Mouse (Mus musculus) myocyte (in vitro differentiated cells): ENCODE results near the gene Gad1. TPM values are rescaled to one million over a fixed set of nuclear protein-coding genes. Genes with fewer than 3 reads are reported as not detected.

Experiments
- H3K27me3 ChIP-seq: one replicate; pipeline ENCODE4 v1.6.1; 2011; ENCODE audit not compliant: control insufficient read depth, insufficient read depth, insufficient read length
- H3K36me3 ChIP-seq: one replicate; pipeline ENCODE4 v1.6.1; 2011; ENCODE audit not compliant: control insufficient read depth, insufficient read depth
- H3K4me2 ChIP-seq: one replicate; pipeline ENCODE4 v1.6.1; 2011; ENCODE audit warnings: low read depth, control low read depth
- H3K4me3 ChIP-seq: one replicate; pipeline ENCODE4 v1.5.1; 2011; ENCODE audit warnings: mild to moderate bottlenecking, control low read depth, moderate library complexity
- H3K79me2 ChIP-seq: one replicate; pipeline ENCODE4 v1.6.1; 2011; ENCODE audit not compliant: control insufficient read depth, insufficient read depth
- H3ac ChIP-seq: one replicate; pipeline ENCODE4 v1.6.1; 2011; ENCODE audit not compliant: control insufficient read depth, insufficient read length
- CEBPB ChIP-seq: IDR thresholded peaks from 2 replicates; pipeline ENCODE4 v1.6.1; 2011; ENCODE audit warnings: mild to moderate bottlenecking, moderate library complexity; ENCODE audit not compliant: poor library complexity, insufficient read depth, severe bottlenecking
- E2F4 ChIP-seq: IDR thresholded peaks from one replicate; pipeline ENCODE4 v1.6.1; 2011; ENCODE audit warnings: mild to moderate bottlenecking, control low read depth, moderate library complexity; ENCODE audit not compliant: insufficient read depth
- MAX ChIP-seq: IDR thresholded peaks from one replicate; pipeline ENCODE4 v1.6.1; 2011; ENCODE audit warnings: low read depth, mild to moderate bottlenecking, control low read depth
- MYOD1 ChIP-seq, 3 experiments: IDR thresholded peaks; one replicate each; pipeline ENCODE4 v1.6.1; 2011; ENCODE audit warnings: control low read depth in 2 of 3, low read depth in 2 of 3, mild to moderate bottlenecking in 2 of 3, moderate library complexity in 1 of 3; ENCODE audit not compliant: insufficient read length in 2 of 3, control insufficient read depth in 1 of 3
- MYOG ChIP-seq, 3 experiments: IDR thresholded peaks; one replicate each; pipeline ENCODE4 v1.6.1; 2011; ENCODE audit warnings: control low read depth in 2 of 3, low read depth in 2 of 3, mild to moderate bottlenecking in 2 of 3; ENCODE audit not compliant: insufficient read length in 2 of 3, control insufficient read depth in 1 of 3, insufficient read depth in 1 of 3
- POLR2A ChIP-seq: IDR thresholded peaks from one replicate; pipeline ENCODE4 v1.6.1; 2011; ENCODE audit warnings: low read depth, mild to moderate bottlenecking, control low read depth, moderate library complexity; ENCODE audit not compliant: insufficient read length
- POLR2AphosphoS2 ChIP-seq: IDR thresholded peaks from one replicate; pipeline ENCODE4 v1.6.1; 2011; ENCODE audit warnings: low read depth, control low read depth; ENCODE audit not compliant: insufficient read length
- REST ChIP-seq: IDR thresholded peaks from one replicate; pipeline ENCODE4 v1.6.1; 2011; ENCODE audit warnings: mild to moderate bottlenecking, control low read depth, moderate library complexity; ENCODE audit not compliant: insufficient read depth, insufficient read length
- SRF ChIP-seq: IDR thresholded peaks from one replicate; pipeline ENCODE4 v1.6.1; 2011; ENCODE audit warnings: low read depth; ENCODE audit not compliant: control insufficient read depth, insufficient read length
- TCF12 ChIP-seq: IDR thresholded peaks from one replicate; pipeline ENCODE4 v1.6.1; 2011; ENCODE audit warnings: mild to moderate bottlenecking, control low read depth; ENCODE audit not compliant: poor library complexity, insufficient read depth, severe bottlenecking
- TCF3 ChIP-seq: IDR thresholded peaks from one replicate; pipeline ENCODE4 v1.6.1; 2011; ENCODE audit warnings: low read depth, control low read depth; ENCODE audit not compliant: insufficient read length
- USF1 ChIP-seq: IDR thresholded peaks from one replicate; pipeline ENCODE4 v1.6.1; 2011; ENCODE audit warnings: low read depth, mild to moderate bottlenecking, control low read depth, moderate library complexity
- polyA plus RNA-seq: library from polyadenylated mRNA; unstranded; fragments of >200 nt; fragmentation: generic; extraction: Trizol; gene quantifications from one replicate; pipeline ENCODE4 v1.2.1, GENCODE M21; 2012; ENCODE audit warnings: missing spikeins

Gad1 gene
- polyA plus RNA-seq, 1 experiment: not detected

- no peak for TF ChIP-seq CEBPB
- no peak for TF ChIP-seq POLR2A
- TF ChIP-seq POLR2AphosphoS2: no peak
- no peak for TF ChIP-seq SRF
- TF ChIP-seq MAX: no peak
- TF ChIP-seq REST: no peak
- no peak for TF ChIP-seq MYOD1 (IDR thresholded peaks at IDR 0.05; ENCODE audit: control insufficient read depth in 1 of 3, insufficient read length in 2 of 3, low read depth in 2 of 3)
- no peak for TF ChIP-seq TCF3
- no peak for TF ChIP-seq TCF12
- no peak for TF ChIP-seq MYOG (IDR thresholded peaks at IDR 0.05; ENCODE audit: control insufficient read depth in 1 of 3, insufficient read depth in 1 of 3, insufficient read length in 2 of 3, low read depth in 2 of 3)
- TF ChIP-seq E2F4: no peak
- no peak for TF ChIP-seq USF1
- Histone ChIP-seq H3ac (no peak overlapping the region), H3K4me3 (no peak overlapping the region), H3K79me2 (no peaks in the 10 kb centered on the region), H3K36me3 (no peaks in the 10 kb centered on the region), H3K27me3 (no peaks in the 10 kb centered on the region), H3K4me2 (no peak overlapping the region)
These were observed 39.6 kb downstream of the Gad1 start for GRCm38 (mm10) chr2:70592432-70592831.

GRCm38 (mm10) chr2:70593670-70594069 is 40.8 kb downstream of the Gad1 start:
- TF ChIP-seq USF1: no peak
- TF ChIP-seq MYOG (IDR thresholded peaks at IDR 0.05; ENCODE audit: control insufficient read depth in 1 of 3, insufficient read depth in 1 of 3, insufficient read length in 2 of 3, low read depth in 2 of 3): no peak
- no peak for TF ChIP-seq TCF12
- no peak for TF ChIP-seq CEBPB
- TF ChIP-seq SRF: no peak
- TF ChIP-seq E2F4: no peak
- no peak for TF ChIP-seq MAX
- no peak for TF ChIP-seq TCF3
- no peak for TF ChIP-seq REST
- TF ChIP-seq POLR2AphosphoS2: no peak
- TF ChIP-seq MYOD1 (IDR thresholded peaks at IDR 0.05; ENCODE audit: control insufficient read depth in 1 of 3, insufficient read length in 2 of 3, low read depth in 2 of 3): no peak
- TF ChIP-seq POLR2A: no peak
- H3K4me3 ChIP-seq: no peak overlapping the region
- no peak overlapping the region for H3ac ChIP-seq

GRCm38 (mm10) chr2:70595896-70596295 is 43.0 kb downstream of the Gad1 start:
- Histone ChIP-seq H3K36me3 (no peaks in the 10 kb centered on the region), H3K4me2 (no peak overlapping the region), H3K27me3 (peaks cover 6% of the 10 kb centered on the region)

More at GRCm38 (mm10) chr2:70593670-70594069, 40.8 kb downstream of the Gad1 start:
- Histone ChIP-seq H3K79me2 (no peaks in the 10 kb centered on the region), H3K36me3 (no peaks in the 10 kb centered on the region), H3K27me3 (peaks cover 6% of the 10 kb centered on the region), H3K4me2 (no peak overlapping the region)

GRCm38 (mm10) chr2:70609769-70610168 is 56.9 kb downstream of the Gad1 start:
- no peak overlapping the region for H3ac ChIP-seq
- no peaks in the 10 kb centered on the region for H3K36me3 ChIP-seq
- TF ChIP-seq SRF (no peak), MYOG (IDR thresholded peaks at IDR 0.05; ENCODE audit: control insufficient read depth in 1 of 3, insufficient read depth in 1 of 3, insufficient read length in 2 of 3, low read depth in 2 of 3) (no peak), POLR2AphosphoS2 (no peak), CEBPB (no peak), MAX (no peak), POLR2A (no peak), USF1 (no peak), TCF3 (no peak), REST (no peak), TCF12 (no peak)
- no peaks in the 10 kb centered on the region for H3K27me3 ChIP-seq
- no peak overlapping the region for H3K4me2 ChIP-seq
- no peaks in the 10 kb centered on the region for H3K79me2 ChIP-seq
- H3K4me3 ChIP-seq: no peak overlapping the region

More at GRCm38 (mm10) chr2:70595896-70596295, 43.0 kb downstream of the Gad1 start:
- TF ChIP-seq POLR2A (no peak), USF1 (no peak), E2F4 (no peak), MAX (no peak), MYOG (IDR thresholded peaks at IDR 0.05; ENCODE audit: control insufficient read depth in 1 of 3, insufficient read depth in 1 of 3, insufficient read length in 2 of 3, low read depth in 2 of 3) (no peak), REST (no peak), TCF12 (no peak), POLR2AphosphoS2 (no peak), SRF (no peak), TCF3 (no peak), MYOD1 (IDR thresholded peaks at IDR 0.05; ENCODE audit: control insufficient read depth in 1 of 3, insufficient read length in 2 of 3, low read depth in 2 of 3) (no peak), CEBPB (no peak)
- Histone ChIP-seq H3ac (no peak overlapping the region), H3K4me3 (no peak overlapping the region), H3K79me2 (no peaks in the 10 kb centered on the region)
